In genomic region chr10:79853392-79853791, GRCm38 (mm10) we compare ENCODE assay signal across 8 mouse cellular contexts. TPM values are rescaled to one million over a fixed set of nuclear protein-coding genes. Genes with fewer than 3 reads are reported as not detected.
A peak's percentile ranks its signal among the peaks of the same experiment; 100 is the strongest.
DNase-seq lines count a peak whose midpoint lies in the region; ATAC-seq and TF ChIP-seq lines count a peak whose summit lies in the region.

No protein-coding gene starts in this region.

- DNase-seq in adrenal gland, adult 18-20 months (ENCODE audit: low spot score in 2 of 2): peak; percentile 93 to 94
- DNase-seq in embryo, embryonic 10 days (ENCODE audit: low spot score): peak; percentile 81
- DNase-seq in gastrocnemius, postnatal 10 days: peak; percentile 99
- DNase-seq in intestine, embryonic 14.5 days (ENCODE audit: low spot score): peak; percentile 97
- peak; percentile 79 to 84 for DNase-seq in left cerebral cortex, postnatal 25 days (ENCODE audit: low spot score in 2 of 2)
- peak; percentile 97 for DNase-seq in midbrain, embryonic 11.5 days (ENCODE audit: low spot score, missing footprints)
- DNase-seq in spleen, adult 2 months (ENCODE audit: low read depth in 1 of 2, low spot score in 2 of 2): peak in 1 of 2 experiments; percentile 65

- H3K4me2 ChIP-seq in intestine, embryonic 14.5 days (ENCODE audit: low read length): peak overlapping the region; percentile 98
- H3K4me2 ChIP-seq in midbrain, embryonic 11.5 days: peak overlapping the region; percentile 79

- TF ChIP-seq POLR2A in spleen, adult 2 months (IDR thresholded peaks at IDR 0.05; ENCODE audit: low read depth, low read length): no peak

- no peaks in the 10 kb centered on the region for H3K27me3 ChIP-seq in intestine, embryonic 14.5 days (replicated peaks; ENCODE audit: control insufficient read depth, insufficient read depth, low read length)
- no peaks in the 10 kb centered on the region for H3K27me3 ChIP-seq in midbrain, embryonic 11.5 days (ENCODE audit: control insufficient read depth, insufficient read depth, low read length)
- no peaks in the 10 kb centered on the region for H3K27me3 ChIP-seq in spleen, adult 2 months (ENCODE audit: control insufficient read depth, insufficient read depth, low read length)

- H3K4me1 ChIP-seq in intestine, embryonic 14.5 days (replicated peaks; ENCODE audit: control insufficient read depth, insufficient read depth, low read length): peaks cover 41% of the 10 kb centered on the region
- peaks cover 46% of the 10 kb centered on the region for H3K4me1 ChIP-seq in midbrain, embryonic 11.5 days (ENCODE audit: control insufficient read depth, insufficient read depth, low read length)
- H3K4me1 ChIP-seq in spleen, adult 2 months (ENCODE audit: control insufficient read depth, insufficient read depth, insufficient read length): peaks cover 47% of the 10 kb centered on the region

- intact Hi-C loops in left cerebral cortex, postnatal 25 days (cut with DNase I): no loop called here

- H3K9ac ChIP-seq in intestine, embryonic 14.5 days (ENCODE audit: low read length): peak overlapping the region; percentile 86
- H3K9ac ChIP-seq in midbrain, embryonic 11.5 days (ENCODE audit: low read length): peak overlapping the region; percentile 84

- TF ChIP-seq CTCF in spleen, adult 2 months (IDR thresholded peaks at IDR 0.05; ENCODE audit: extremely low read depth, insufficient read depth, insufficient read length, insufficient replicate concordance): no peak

- ATAC-seq in intestine, embryonic 14.5 days (replicated peaks; ENCODE audit: low FRiP score, low TSS enrichment, low read depth): peak; percentile 20; the same call in 1 of the 2 replicates
- ATAC-seq in midbrain, embryonic 11.5 days (ENCODE audit: low FRiP score): peak; percentile 25; the same call in 1 of the 2 replicates
- no peak for ATAC-seq in granulocyte monocyte progenitor cell, adult 5-6 weeks (replicated peaks; ENCODE audit: poor library complexity, severe bottlenecking)

- peak overlapping the region; percentile 98 for H3K4me3 ChIP-seq in intestine, embryonic 14.5 days (ENCODE audit: low read depth, low read length)
- peak overlapping the region; percentile 100 for H3K4me3 ChIP-seq in midbrain, embryonic 11.5 days (ENCODE audit: low read depth, low read length)
- H3K4me3 ChIP-seq in spleen, adult 2 months (ENCODE audit: extremely low read depth, insufficient read depth, insufficient read length): peak overlapping the region; percentile 58

- 0% methylated on average over 15 of the region's 15 CpGs for WGBS in intestine, embryonic 14.5 days
- WGBS in midbrain, embryonic 11.5 days: 0% methylated on average over 15 of the region's 15 CpGs
- 3% methylated on average over 15 of the region's 15 CpGs for WGBS in spleen, adult 2 months

- H3K9me3 ChIP-seq in intestine, embryonic 14.5 days (ENCODE audit: control insufficient read depth, low read length): no peaks in the 10 kb centered on the region
- H3K9me3 ChIP-seq in midbrain, embryonic 11.5 days (ENCODE audit: control insufficient read depth, low read length): no peaks in the 10 kb centered on the region

- H3K27ac ChIP-seq in intestine, embryonic 14.5 days (ENCODE audit: low read depth): peak overlapping the region; percentile 100
- H3K27ac ChIP-seq in midbrain, embryonic 11.5 days (ENCODE audit: low read depth, low read length): peak overlapping the region; percentile 100
- H3K27ac ChIP-seq in spleen, adult 2 months (ENCODE audit: insufficient read depth, low read length): peak overlapping the region; percentile 97

- H3K36me3 ChIP-seq in intestine, embryonic 14.5 days (ENCODE audit: control insufficient read depth, insufficient read depth, low read length): peaks cover 16% of the 10 kb centered on the region
- H3K36me3 ChIP-seq in midbrain, embryonic 11.5 days (ENCODE audit: control insufficient read depth, insufficient read depth, low read length): peaks cover 13% of the 10 kb centered on the region
- peaks cover 8% of the 10 kb centered on the region; the same call in 1 of the 2 replicates for H3K36me3 ChIP-seq in spleen, adult 2 months (ENCODE audit: control insufficient read depth, insufficient read depth, low read length)

RNA-seq across cellular contexts. Expression of gene Ptbp1, which starts 0.8 kb away (rescaled TPM):
- total RNA-seq in adrenal gland, adult 18-20 months (2021): 100 to 1,000 TPM; 301 to 357 TPM
- 100 to 1,000 TPM in 1 of 2 experiments, 10 to 100 TPM in 1; 75.2 to 110 TPM for total RNA-seq in gastrocnemius, postnatal 10 days (2021)
- polyA plus RNA-seq in intestine, embryonic 14.5 days (2014; fragmentation: Nextera tagmentation; extraction: Ambion mirVana): 286 and 291 TPM in 2 replicates
- total RNA-seq in left cerebral cortex, postnatal 25 days (2021): 10 to 100 TPM; 48.5 to 52.3 TPM
- 147 and 176 TPM in 2 replicates for polyA plus RNA-seq in midbrain, embryonic 11.5 days (2014; fragmentation: Nextera tagmentation; extraction: Ambion mirVana)
- polyA plus RNA-seq in spleen, adult 2 months (2012; rRNA removed): 251 and 315 TPM in 2 replicates
- 497 and 526 TPM in 2 replicates for total RNA-seq in granulocyte monocyte progenitor cell, adult 5-6 weeks (2014; fragmentation: Nextera tagmentation)
- total RNA-seq in granulocyte monocyte progenitor cell, adult 5-6 weeks (2017): 211 and 216 TPM in 2 replicates

RNA-seq across cellular contexts. Expression of gene Prtn3, which starts 20.9 kb away (rescaled TPM):
- 1 to 10 TPM in 1 of 2 experiments, not detected in 1; 1.1 TPM for total RNA-seq in adrenal gland, adult 18-20 months (2021)
- total RNA-seq in gastrocnemius, postnatal 10 days (2021): 1 to 10 TPM in 1 of 2 experiments, not detected in 1; 2.1 TPM
- 5.2 and 5.9 TPM in 2 replicates for polyA plus RNA-seq in intestine, embryonic 14.5 days (2014; fragmentation: Nextera tagmentation; extraction: Ambion mirVana)
- 1 to 10 TPM; 1.4 to 2.4 TPM for total RNA-seq in left cerebral cortex, postnatal 25 days (2021)
- 11.9 and 12.1 TPM in 2 replicates for polyA plus RNA-seq in midbrain, embryonic 11.5 days (2014; fragmentation: Nextera tagmentation; extraction: Ambion mirVana)
- polyA plus RNA-seq in spleen, adult 2 months (2012; rRNA removed): 25.6 and 39.2 TPM in 2 replicates
- 2,258 and 3,780 TPM in 2 replicates for total RNA-seq in granulocyte monocyte progenitor cell, adult 5-6 weeks (2014; fragmentation: Nextera tagmentation)
- total RNA-seq in granulocyte monocyte progenitor cell, adult 5-6 weeks (2017): 1,097 and 1,536 TPM in 2 replicates

RNA-seq across cellular contexts. Expression of gene Plppr3, which starts 21.0 kb away (rescaled TPM):
- 1 to 10 TPM; 1.4 to 2.8 TPM for total RNA-seq in adrenal gland, adult 18-20 months (2021)
- total RNA-seq in gastrocnemius, postnatal 10 days (2021): 1 to 10 TPM in 1 of 2 experiments, under 1 TPM in 1; 0.49 to 1.6 TPM
- polyA plus RNA-seq in intestine, embryonic 14.5 days (2014; fragmentation: Nextera tagmentation; extraction: Ambion mirVana): 38.8 and 46.4 TPM in 2 replicates
- 10 to 100 TPM; 51.1 to 53.3 TPM for total RNA-seq in left cerebral cortex, postnatal 25 days (2021)
- polyA plus RNA-seq in midbrain, embryonic 11.5 days (2014; fragmentation: Nextera tagmentation; extraction: Ambion mirVana): 112 and 117 TPM in 2 replicates
- polyA plus RNA-seq in spleen, adult 2 months (2012; rRNA removed): 3.6 and 4.0 TPM in 2 replicates
- 72.1 and 111 TPM in 2 replicates for total RNA-seq in granulocyte monocyte progenitor cell, adult 5-6 weeks (2014; fragmentation: Nextera tagmentation)
- total RNA-seq in granulocyte monocyte progenitor cell, adult 5-6 weeks (2017): 91.6 and 112 TPM in 2 replicates

RNA-seq across cellular contexts. Expression of gene Misp, which starts 32.6 kb away (rescaled TPM):
- total RNA-seq in adrenal gland, adult 18-20 months (2021): under 1 TPM; 0.60 to 0.74 TPM
- total RNA-seq in gastrocnemius, postnatal 10 days (2021): under 1 TPM in 1 of 2 experiments, not detected in 1; 0.54 TPM
- polyA plus RNA-seq in intestine, embryonic 14.5 days (2014; fragmentation: Nextera tagmentation; extraction: Ambion mirVana): 78.3 and 87.9 TPM in 2 replicates
- total RNA-seq in left cerebral cortex, postnatal 25 days (2021): 1 to 10 TPM in 1 of 2 experiments, under 1 TPM in 1; 0.62 to 1.7 TPM
- polyA plus RNA-seq in midbrain, embryonic 11.5 days (2014; fragmentation: Nextera tagmentation; extraction: Ambion mirVana): 0.41 TPM in 1 of 2 replicates, not detected in the other
- polyA plus RNA-seq in spleen, adult 2 months (2012; rRNA removed): 0.07 and 0.18 TPM in 2 replicates
- total RNA-seq in granulocyte monocyte progenitor cell, adult 5-6 weeks (2014; fragmentation: Nextera tagmentation): 0.34 TPM in 1 of 2 replicates, not detected in the other
- 0.82 TPM in 1 of 2 replicates, not detected in the other for total RNA-seq in granulocyte monocyte progenitor cell, adult 5-6 weeks (2017)

RNA-seq across cellular contexts. Expression of gene Elane, which starts 32.7 kb away (rescaled TPM):
- not detected for total RNA-seq in adrenal gland, adult 18-20 months (2021)
- total RNA-seq in gastrocnemius, postnatal 10 days (2021): 1 to 10 TPM in 1 of 2 experiments, not detected in 1; 1.9 TPM
- polyA plus RNA-seq in intestine, embryonic 14.5 days (2014; fragmentation: Nextera tagmentation; extraction: Ambion mirVana): 0.55 TPM in 1 of 2 replicates, not detected in the other
- not detected for total RNA-seq in left cerebral cortex, postnatal 25 days (2021)
- polyA plus RNA-seq in midbrain, embryonic 11.5 days (2014; fragmentation: Nextera tagmentation; extraction: Ambion mirVana): 0.18 TPM in 1 of 2 replicates, not detected in the other
- polyA plus RNA-seq in spleen, adult 2 months (2012; rRNA removed): 33.0 and 61.9 TPM in 2 replicates
- 5,751 and 6,009 TPM in 2 replicates for total RNA-seq in granulocyte monocyte progenitor cell, adult 5-6 weeks (2014; fragmentation: Nextera tagmentation)
- 2,814 and 3,772 TPM in 2 replicates for total RNA-seq in granulocyte monocyte progenitor cell, adult 5-6 weeks (2017)

Comparison
In these comparisons a context has a peak if more than half of its experiments do, and no peak if none do; other contexts are left out.
1. RNA of gene Prtn3, which starts 20.9 kb away (total RNA-seq): 1,097 to 3,780 TPM in granulocyte monocyte progenitor cell, adult 5-6 weeks; 1.4 to 2.4 TPM in left cerebral cortex, postnatal 25 days, 2.1 TPM in gastrocnemius, postnatal 10 days and 1.1 TPM in adrenal gland, adult 18-20 months; every median in the first group is over 100 times any median in the second.
2. RNA of gene Plppr3, which starts 21.0 kb away (total RNA-seq): 72.1 to 112 TPM in granulocyte monocyte progenitor cell, adult 5-6 weeks and 51.1 to 53.3 TPM in left cerebral cortex, postnatal 25 days; 1.4 to 2.8 TPM in adrenal gland, adult 18-20 months and 0.49 to 1.6 TPM in gastrocnemius, postnatal 10 days; every median in the first group is over 10 times any median in the second.
3. Peak in every context shown above with its lines, with median percentiles within 50 percentile points of each other: H3K27ac ChIP-seq and H3K4me3 ChIP-seq.